Mouse (Mus musculus) hindbrain, embryonic 14.5 days (tissue): ENCODE data around the gene Ugt1a2. TPM values are rescaled to one million over a fixed set of nuclear protein-coding genes. Genes with fewer than 3 reads are reported as not detected.

Experiments used
- ATAC-seq: fragments of 200-750 bp; cut with Nextera tagmentation; 2 replicates; pipeline ENCODE4 v1.8.0; 2017; ENCODE audit warnings: moderate number of reproducible peaks, mild to moderate bottlenecking, moderate TSS enrichment, moderate library complexity; ENCODE audit not compliant: low FRiP score
- DNase-seq: peaks from one replicate; pipeline ENCODE4 v3.0.0-alpha.2; 2015; ENCODE audit warnings: low spot score
- H3K27ac ChIP-seq: fragments of 300-500 bp; sonication (generic); 2 replicates; pipeline ENCODE4 v1.5.1; 2014; ENCODE audit warnings: mild to moderate bottlenecking, moderate library complexity
- H3K27me3 ChIP-seq: fragments of 300-500 bp; sonication (generic); 2 replicates; pipeline ENCODE4 v1.6.1; 2014; ENCODE audit warnings: mild to moderate bottlenecking, low read length, mixed read lengths; ENCODE audit not compliant: control insufficient read depth, insufficient read depth
- H3K36me3 ChIP-seq: fragments of 300-500 bp; sonication (generic); replicated peaks from 2 replicates; pipeline ENCODE4 v1.6.1; 2014; ENCODE audit not compliant: control insufficient read depth, insufficient read depth
- H3K4me1 ChIP-seq: fragments of 300-500 bp; sonication (generic); replicated peaks from 2 replicates; pipeline ENCODE4 v1.6.1; 2014; ENCODE audit warnings: antibody characterized with exemption, low read length, mixed read lengths; ENCODE audit not compliant: control insufficient read depth, insufficient read depth
- H3K4me2 ChIP-seq: fragments of 300-500 bp; sonication (generic); replicated peaks from 2 replicates; pipeline ENCODE4 v1.6.1; 2014; ENCODE audit warnings: mild to moderate bottlenecking, moderate library complexity
- H3K4me3 ChIP-seq: fragments of 300-500 bp; sonication (generic); replicated peaks from 2 replicates; pipeline ENCODE4 v1.5.1; 2014; ENCODE audit warnings: mild to moderate bottlenecking, low read length
- H3K9ac ChIP-seq: fragments of 300-500 bp; sonication (generic); 2 replicates; pipeline ENCODE4 v1.6.1; 2014
- H3K9me3 ChIP-seq: fragments of 300-500 bp; sonication (generic); 2 replicates; pipeline ENCODE4 v1.6.1; 2016; ENCODE audit warnings: low read length; ENCODE audit not compliant: control insufficient read depth
- WGBS: fragments of 180-500 bp; shearing (Covaris S2); extraction: QIAGEN DNeasy Blood & Tissue Kit; methylation state at CpG from one replicate; pipeline ENCODE4 v1.1.7; 2014; 5-methylcytosine and 5-hydroxymethylcytosine counted together
- polyA plus RNA-seq: library from polyadenylated mRNA; unstranded; fragments of >200 nt; fragmentation: Nextera tagmentation; extraction: Ambion mirVana; gene quantifications from 2 replicates; pipeline ENCODE4 v1.2.1, GENCODE M21; 2014

Ugt1a2 gene
- polyA plus RNA-seq, 1 experiment from 2014 or later: not detected

DNA sequence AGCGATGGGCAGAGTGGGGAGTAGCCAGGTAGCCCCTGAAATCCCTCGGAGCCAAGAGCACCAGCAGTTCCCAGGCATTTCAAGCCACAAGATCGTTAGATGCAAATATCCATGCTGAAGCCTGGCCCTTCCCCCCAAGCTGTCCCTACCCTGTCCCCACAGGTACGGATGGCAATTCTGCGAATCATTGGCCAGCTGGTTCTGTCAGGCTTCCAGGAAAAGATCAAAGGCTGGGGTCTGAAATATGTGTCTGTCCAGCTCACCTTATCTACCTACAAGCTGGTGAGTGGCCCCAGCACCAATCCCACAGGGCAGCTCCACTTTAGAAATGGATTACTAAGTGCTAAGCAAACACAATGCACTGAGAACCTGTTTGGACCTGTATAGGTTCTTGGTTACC lies 36.9 kb downstream of the Ugt1a2 start:
- 80% methylated on average over 5 of the region's 5 CpGs for WGBS
- Histone ChIP-seq H3K36me3 (no peaks in the 10 kb centered on the region), H3K27me3 (no peaks in the 10 kb centered on the region), H3K4me2 (no peak overlapping the region), H3K27ac (no peak overlapping the region), H3K4me1 (no peaks in the 10 kb centered on the region), H3K9me3 (peaks cover 99% of the 10 kb centered on the region), H3K4me3 (no peak overlapping the region), H3K9ac (no peak overlapping the region)
- DNase-seq: no peak
- ATAC-seq: no peak

DNA sequence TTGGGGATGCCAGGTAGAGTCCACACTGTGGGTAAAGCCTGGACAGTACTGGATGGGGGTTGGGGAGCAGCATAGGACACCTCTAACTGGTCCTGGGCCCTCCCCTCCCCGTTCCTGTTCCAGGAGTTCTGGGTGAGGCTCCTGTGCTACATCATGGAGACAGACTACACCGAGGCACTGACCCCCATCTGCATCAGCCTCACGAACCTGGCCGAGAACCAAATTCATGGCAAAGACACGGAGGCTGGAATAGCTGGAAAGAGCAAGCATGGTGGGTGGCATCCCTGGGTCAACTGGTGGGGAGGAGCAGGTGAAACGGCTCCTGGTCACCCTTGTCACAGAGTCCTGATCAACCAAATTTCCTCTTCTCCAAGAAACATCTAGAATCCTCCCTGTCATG lies 38.4 kb downstream of the Ugt1a2 start:
- no peaks in the 10 kb centered on the region for H3K36me3 ChIP-seq
- 78% methylated on average over 6 of the region's 6 CpGs for WGBS
- H3K4me3 ChIP-seq: no peak overlapping the region
- ATAC-seq (no peak; the same call in 1 of the 2 replicates), DNase-seq (no peak)
- no peak overlapping the region for H3K9ac ChIP-seq
- H3K9me3 ChIP-seq: peaks cover 99% of the 10 kb centered on the region
- no peaks in the 10 kb centered on the region for H3K27me3 ChIP-seq
- H3K4me1 ChIP-seq: no peaks in the 10 kb centered on the region
- no peak overlapping the region for H3K4me2 ChIP-seq
- no peak overlapping the region for H3K27ac ChIP-seq

DNA sequence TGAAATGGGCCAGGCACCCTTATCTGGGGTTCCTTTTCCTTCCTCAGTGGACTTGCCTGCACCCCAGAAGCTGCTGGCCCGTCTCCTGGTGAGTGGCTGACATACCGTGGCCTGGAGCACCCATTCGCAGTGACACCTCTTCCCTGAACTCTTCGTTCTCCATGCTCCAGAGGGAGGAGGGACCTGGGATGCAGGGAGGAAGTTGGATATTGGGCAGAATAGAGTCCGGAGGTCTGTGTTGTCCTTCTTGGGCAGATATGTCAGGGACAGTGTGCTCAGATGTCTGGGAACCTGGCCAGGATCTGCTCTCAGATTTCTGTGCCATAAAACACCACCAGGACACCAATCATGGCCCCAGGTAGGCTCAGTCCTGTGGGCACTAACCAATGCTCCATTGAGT lies 39.7 kb downstream of the Ugt1a2 start:
- DNase-seq: no peak
- Histone ChIP-seq H3K36me3 (no peaks in the 10 kb centered on the region), H3K4me2 (no peak overlapping the region), H3K27ac (no peak overlapping the region), H3K4me3 (no peak overlapping the region), H3K4me1 (no peaks in the 10 kb centered on the region), H3K27me3 (no peaks in the 10 kb centered on the region), H3K9ac (no peak overlapping the region), H3K9me3 (peaks cover 99% of the 10 kb centered on the region)
- ATAC-seq: no peak
- WGBS: 75% methylated on average over 5 of the region's 5 CpGs

DNA sequence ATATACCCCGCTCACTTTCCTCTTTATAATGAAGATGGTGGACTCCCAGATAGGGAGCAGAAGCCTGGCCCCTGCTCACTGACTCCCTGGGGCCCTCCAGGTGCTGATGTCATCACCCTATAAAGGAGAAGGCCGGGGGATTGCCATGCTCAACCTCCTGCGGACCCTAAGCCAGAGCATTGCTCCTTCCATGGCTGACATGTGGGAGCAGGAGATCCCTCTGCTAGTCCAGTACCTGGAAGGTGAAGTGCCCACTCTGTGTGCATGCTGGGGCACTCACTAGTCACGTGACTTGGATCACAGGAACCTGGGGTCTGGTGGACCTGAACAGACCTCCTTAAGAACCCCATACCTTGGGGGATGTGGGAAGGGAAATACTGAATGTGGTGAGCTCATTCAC lies 40.2 kb downstream of the Ugt1a2 start:
- no peak for ATAC-seq
- no peak for DNase-seq
- Histone ChIP-seq H3K27ac (no peak overlapping the region), H3K4me1 (no peaks in the 10 kb centered on the region), H3K4me3 (no peak overlapping the region), H3K27me3 (no peaks in the 10 kb centered on the region), H3K36me3 (no peaks in the 10 kb centered on the region), H3K4me2 (no peak overlapping the region), H3K9me3 (peaks cover 99% of the 10 kb centered on the region), H3K9ac (no peak overlapping the region)
- 77% methylated on average over 4 of the region's 4 CpGs for WGBS

DNA sequence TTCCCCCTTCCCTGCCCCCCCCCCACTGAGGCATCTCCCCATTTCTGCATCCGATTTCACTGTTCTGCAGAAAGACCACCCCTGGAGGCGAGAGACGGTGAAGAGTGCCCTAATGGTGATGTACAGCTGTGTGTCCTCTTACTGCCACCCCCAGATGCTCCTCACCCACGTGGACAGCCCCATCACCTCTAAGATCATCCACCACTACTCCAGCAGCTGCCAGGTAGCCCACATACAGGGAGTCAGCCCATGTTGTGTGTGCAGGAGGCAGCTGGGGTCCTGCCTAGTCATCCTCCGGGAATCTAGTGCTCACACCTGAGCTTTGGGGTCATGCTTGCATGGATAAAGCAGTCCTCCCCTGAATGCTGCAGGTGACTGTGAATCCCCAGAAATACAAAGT lies 43.5 kb downstream of the Ugt1a2 start:
- Histone ChIP-seq H3K9me3 (peaks cover 100% of the 10 kb centered on the region), H3K9ac (no peak overlapping the region), H3K36me3 (no peaks in the 10 kb centered on the region), H3K4me2 (no peak overlapping the region), H3K4me1 (no peaks in the 10 kb centered on the region), H3K4me3 (no peak overlapping the region), H3K27ac (no peak overlapping the region), H3K27me3 (no peaks in the 10 kb centered on the region)
- 68% methylated on average over 5 of the region's 5 CpGs for WGBS
- ATAC-seq: no peak
- DNase-seq: no peak

DNA sequence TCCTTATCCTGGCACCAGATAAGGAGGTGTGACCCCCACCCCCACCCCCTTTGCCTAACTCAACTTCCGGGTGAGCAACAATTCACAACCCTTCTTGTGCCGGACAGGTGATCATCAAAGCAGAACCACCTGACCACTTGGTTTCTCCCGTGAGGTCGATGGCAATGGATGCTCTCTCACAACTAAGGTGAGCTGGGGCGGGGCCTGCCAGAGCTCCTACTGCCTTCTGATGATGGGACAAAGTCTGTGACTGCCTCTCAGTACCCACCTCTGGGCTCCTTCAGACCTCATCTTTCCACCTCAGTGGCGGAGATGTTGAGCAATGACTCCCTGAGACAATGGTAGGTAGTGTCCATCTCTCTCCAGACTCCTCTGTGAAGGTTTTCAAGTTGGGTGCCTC lies 45.5 kb downstream of the Ugt1a2 start:
- peaks cover 100% of the 10 kb centered on the region for H3K9me3 ChIP-seq

DNA sequence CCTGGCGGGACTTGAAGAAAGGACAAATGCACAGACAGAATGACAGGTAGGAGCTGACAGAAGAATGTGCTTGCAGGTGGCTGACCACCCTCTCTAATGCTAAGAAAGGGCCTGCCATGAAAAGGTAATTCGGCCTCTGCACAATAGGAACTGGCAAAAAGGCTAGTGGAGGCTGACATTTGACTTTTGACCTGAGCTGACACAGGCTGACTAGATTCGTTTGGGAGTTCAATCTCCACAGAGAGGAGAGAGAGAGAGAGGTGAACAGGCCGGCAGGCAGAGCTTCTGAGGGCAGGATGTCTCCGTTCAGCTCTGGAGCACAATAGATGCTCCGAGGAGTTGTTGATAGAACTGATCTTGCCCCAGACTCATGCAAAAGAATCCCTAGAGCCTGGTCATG lies 46.0 kb downstream of the Ugt1a2 start:
- H3K4me2 ChIP-seq: no peak overlapping the region
- no peak overlapping the region for H3K4me3 ChIP-seq
- H3K27me3 ChIP-seq: no peaks in the 10 kb centered on the region
- no peaks in the 10 kb centered on the region for H3K4me1 ChIP-seq
- 46% methylated on average over 6 of the region's 6 CpGs for WGBS
- peaks cover 100% of the 10 kb centered on the region for H3K9me3 ChIP-seq
- H3K27ac ChIP-seq: no peak overlapping the region
- ATAC-seq (no peak), DNase-seq (no peak)
- H3K36me3 ChIP-seq: no peaks in the 10 kb centered on the region
- H3K9ac ChIP-seq: no peak overlapping the region

More for the DNA sequence above, 45.5 kb downstream of the Ugt1a2 start:
- no peaks in the 10 kb centered on the region for H3K36me3 ChIP-seq
- no peak overlapping the region for H3K4me3 ChIP-seq
- 79% methylated on average over 6 of the region's 6 CpGs for WGBS
- ATAC-seq: no peak
- H3K9ac ChIP-seq: no peak overlapping the region
- H3K4me2 ChIP-seq: no peak overlapping the region
- no peaks in the 10 kb centered on the region for H3K4me1 ChIP-seq
- no peak for DNase-seq
- H3K27ac ChIP-seq: no peak overlapping the region
- no peaks in the 10 kb centered on the region for H3K27me3 ChIP-seq

DNA sequence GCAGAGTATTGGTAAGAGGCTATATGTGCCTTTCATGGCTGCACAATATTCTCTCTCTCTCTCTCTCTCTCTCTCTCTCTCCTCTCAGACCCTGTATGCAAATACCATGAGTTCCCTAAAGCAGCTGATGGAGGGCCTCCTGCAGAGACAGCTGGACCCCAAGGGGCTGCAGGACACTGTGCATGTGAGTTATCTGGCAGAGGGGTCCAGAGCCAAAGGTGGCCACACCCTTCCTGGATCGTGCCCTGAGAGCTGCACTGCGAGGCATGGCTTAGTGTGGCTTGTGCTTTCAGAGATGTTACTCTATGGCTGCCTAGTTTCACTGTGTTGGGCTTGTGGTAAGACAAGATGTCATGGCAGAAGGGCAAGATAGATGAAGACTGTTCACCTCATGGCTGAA lies 47.3 kb downstream of the Ugt1a2 start:
- 48% methylated on average over 2 of the region's 2 CpGs for WGBS
- DNase-seq (no peak), ATAC-seq (no peak)
- H3K36me3 ChIP-seq: no peaks in the 10 kb centered on the region
- peaks cover 98% of the 10 kb centered on the region for H3K9me3 ChIP-seq
- H3K27ac ChIP-seq: no peak overlapping the region
- no peaks in the 10 kb centered on the region for H3K4me1 ChIP-seq
- H3K4me2 ChIP-seq: no peak overlapping the region
- H3K9ac ChIP-seq: no peak overlapping the region
- H3K27me3 ChIP-seq: no peaks in the 10 kb centered on the region
- no peak overlapping the region for H3K4me3 ChIP-seq

DNA sequence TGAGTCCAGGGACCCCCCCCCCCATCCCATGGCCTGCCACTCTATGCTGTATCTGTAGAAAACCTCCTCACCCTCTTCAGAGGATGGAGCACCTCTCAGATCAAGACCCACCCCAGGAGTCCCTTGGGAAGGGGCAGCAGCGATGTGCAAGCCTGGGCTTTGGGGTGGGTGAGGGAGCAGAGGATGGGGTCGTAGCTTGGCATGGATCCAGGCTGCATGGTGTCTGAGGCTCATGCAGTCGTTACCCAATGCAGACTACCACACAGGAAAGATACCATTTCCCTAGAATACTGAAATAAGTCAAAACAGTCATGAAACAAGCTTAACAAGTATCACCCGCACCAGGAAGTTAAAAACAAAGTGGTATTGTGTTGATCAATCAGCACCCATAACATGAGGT lies 48.3 kb downstream of the Ugt1a2 start:
- H3K27me3 ChIP-seq: no peaks in the 10 kb centered on the region
- H3K4me2 ChIP-seq: no peak overlapping the region
- H3K9ac ChIP-seq: no peak overlapping the region
- DNase-seq (no peak), ATAC-seq (no peak)
- 71% methylated on average over 4 of the region's 4 CpGs for WGBS
- H3K4me3 ChIP-seq: no peak overlapping the region
- H3K36me3 ChIP-seq: no peaks in the 10 kb centered on the region
- H3K9me3 ChIP-seq: peaks cover 98% of the 10 kb centered on the region
- no peaks in the 10 kb centered on the region for H3K4me1 ChIP-seq
- H3K27ac ChIP-seq: no peak overlapping the region

DNA sequence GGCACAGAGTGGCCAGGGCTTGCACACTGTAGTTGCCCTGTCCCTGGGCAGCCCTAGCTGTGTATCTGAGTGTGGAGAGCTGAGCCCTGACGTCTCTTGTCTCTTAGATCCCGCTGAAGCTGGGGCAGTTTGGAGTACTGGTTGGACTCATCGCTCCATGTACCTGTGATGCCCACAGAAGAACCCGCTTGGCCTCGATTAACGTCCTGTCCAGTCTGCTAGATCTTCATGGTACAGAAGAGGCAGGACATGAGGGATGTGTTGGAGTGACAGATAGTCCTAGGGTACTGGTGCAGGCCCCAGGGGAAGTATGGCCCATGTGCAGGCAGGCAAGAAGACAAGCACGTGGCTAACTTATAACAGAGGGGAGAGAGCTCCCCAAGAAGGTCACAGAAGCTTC lies 49.2 kb downstream of the Ugt1a2 start:
- no peaks in the 10 kb centered on the region for H3K4me1 ChIP-seq
- no peak for ATAC-seq
- no peak overlapping the region for H3K4me3 ChIP-seq
- H3K36me3 ChIP-seq: no peaks in the 10 kb centered on the region
- no peak for DNase-seq
- H3K27ac ChIP-seq: no peak overlapping the region
- no peak overlapping the region for H3K9ac ChIP-seq
- no peak overlapping the region for H3K4me2 ChIP-seq
- H3K9me3 ChIP-seq: peaks cover 97% of the 10 kb centered on the region
- WGBS: 80% methylated on average over 7 of the region's 7 CpGs
- H3K27me3 ChIP-seq: no peaks in the 10 kb centered on the region
